Mouse (Mus musculus): ENCODE measurements around the gene Pgbd5. TPM values are rescaled to one million over a fixed set of nuclear protein-coding genes. Genes with fewer than 3 reads are reported as not detected.
"Not testable (repeated sequence)": the region's sequence is repeated elsewhere in the genome, so short reads cannot be mapped to it uniquely, and the experiment has no call there.

Pgbd5 gene
- polyA plus RNA-seq, 1 experiment = 184 TPM

DNA sequence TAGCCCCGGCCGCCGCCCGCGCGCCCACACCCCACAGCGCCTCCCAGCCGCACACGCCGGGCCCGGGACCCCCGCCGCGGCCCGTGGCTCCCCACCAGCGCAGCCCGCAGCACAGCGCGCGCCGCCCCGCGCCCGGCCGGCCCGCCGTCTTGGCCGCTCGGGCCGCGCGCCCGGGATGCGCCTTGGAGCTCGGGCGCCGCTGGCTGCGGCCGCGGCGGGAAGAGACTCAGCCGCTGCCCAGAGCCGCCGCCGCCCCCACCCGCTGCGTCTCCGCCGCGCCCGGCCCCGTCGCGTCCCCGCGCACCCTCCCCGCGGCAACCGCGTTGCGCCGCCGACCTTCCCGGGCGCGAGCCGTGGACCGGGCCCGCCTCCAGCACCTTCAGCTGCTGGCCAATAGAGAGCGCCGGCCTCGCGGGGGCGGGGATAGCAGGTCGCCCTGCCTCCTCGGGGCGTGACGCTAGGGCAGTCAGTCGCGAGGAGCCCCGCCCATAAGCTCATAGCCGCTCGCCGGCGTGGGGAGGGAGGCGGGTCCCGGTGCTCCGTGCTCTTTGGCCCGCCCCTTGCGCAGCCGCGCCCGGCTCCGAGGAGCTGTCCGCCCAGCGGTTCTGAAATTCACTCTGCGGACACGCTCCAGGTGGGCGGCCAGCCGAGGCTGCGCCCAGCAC is 5.2 kb downstream of the Pgbd5 start:
- peak overlapping the region; percentile 98; the same call in 1 of the 2 replicates for H3K27ac ChIP-seq (ENCODE audit: insufficient read depth, low read length)
- TF ChIP-seq CTCF (IDR thresholded peaks at IDR 0.05; ENCODE audit: extremely low read depth, insufficient read depth, low read length) = no peak
- peak; percentile 47; the same call in 1 of the 2 replicates for TF ChIP-seq POLR2A (IDR thresholded peaks at IDR 0.05; ENCODE audit: extremely low read depth, insufficient read depth, low read length)
- peak overlapping the region; percentile 99 for H3K4me3 ChIP-seq (ENCODE audit: insufficient read depth, low read length)
- H3K4me1 ChIP-seq (ENCODE audit: control insufficient read depth, insufficient read depth, low read length) = peaks cover 8% of the 10 kb centered on the region

DNA sequence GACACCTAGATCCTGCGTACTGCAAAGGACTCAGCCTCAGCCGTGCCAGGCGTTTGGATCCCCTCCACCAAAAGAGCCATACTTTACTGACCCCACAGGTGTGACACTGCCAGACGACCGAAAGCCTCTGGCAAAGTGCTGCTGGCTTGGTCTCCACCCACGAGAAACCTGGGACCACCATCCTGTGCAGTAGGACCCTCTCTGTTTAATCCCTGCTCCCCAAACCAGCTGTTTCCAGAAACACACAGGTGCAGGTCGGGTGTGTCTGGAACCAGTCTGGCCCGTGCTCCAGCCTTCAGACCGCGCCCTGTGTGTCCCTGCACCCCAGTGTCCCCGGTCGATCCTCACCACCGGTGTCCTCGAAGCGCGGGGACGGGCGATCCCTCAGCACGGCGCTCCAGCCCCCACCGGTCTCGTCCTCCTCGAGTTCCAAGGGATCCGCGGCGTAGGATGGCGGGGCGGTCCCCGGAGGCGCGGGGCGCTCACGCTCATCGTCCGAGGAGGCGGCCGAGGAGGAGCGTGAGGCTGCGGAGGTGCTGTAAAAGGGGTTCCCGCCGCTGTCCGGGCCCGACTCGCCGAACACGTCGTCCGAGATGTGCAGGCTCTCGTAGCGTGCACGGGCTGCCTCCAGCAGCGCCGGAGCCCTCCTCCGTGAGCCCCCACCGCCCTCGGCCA is 5.9 kb downstream of the Pgbd5 start:
- H3K4me1 ChIP-seq (ENCODE audit: control insufficient read depth, insufficient read depth, low read length) = peaks cover 10% of the 10 kb centered on the region
- peak overlapping the region; percentile 98 for H3K27ac ChIP-seq (ENCODE audit: insufficient read depth, low read length)
- peak; percentile 10; the same call in 1 of the 2 replicates for TF ChIP-seq POLR2A (IDR thresholded peaks at IDR 0.05; ENCODE audit: extremely low read depth, insufficient read depth, low read length)
- TF ChIP-seq CTCF (IDR thresholded peaks at IDR 0.05; ENCODE audit: extremely low read depth, insufficient read depth, low read length) = no peak

GRCm38 (mm10) chr8:124430881-124431280 is 8.6 kb downstream of the Pgbd5 start:
- Histone ChIP-seq H3K27ac (ENCODE audit: insufficient read depth, low read length) (peak overlapping the region; percentile 26; the same call in 1 of the 2 replicates), H3K4me1 (ENCODE audit: control insufficient read depth, insufficient read depth, low read length) (peaks cover 15% of the 10 kb centered on the region), H3K4me3 (ENCODE audit: insufficient read depth, low read length) (peak overlapping the region; percentile 99)
- no peak for TF ChIP-seq POLR2A (IDR thresholded peaks at IDR 0.05; ENCODE audit: extremely low read depth, insufficient read depth, low read length)
- no peak for TF ChIP-seq CTCF (IDR thresholded peaks at IDR 0.05; ENCODE audit: extremely low read depth, insufficient read depth, low read length)

More for the DNA sequence above, 5.9 kb downstream of the Pgbd5 start:
- peak overlapping the region; percentile 99 for H3K4me3 ChIP-seq (ENCODE audit: insufficient read depth, low read length)

GRCm38 (mm10) chr8:124429417-124429816 is 10.0 kb downstream of the Pgbd5 start:
- TF ChIP-seq CTCF (IDR thresholded peaks at IDR 0.05; ENCODE audit: extremely low read depth, insufficient read depth, low read length) (no peak), POLR2A (IDR thresholded peaks at IDR 0.05; ENCODE audit: extremely low read depth, insufficient read depth, low read length) (no peak)
- H3K4me1 ChIP-seq (ENCODE audit: control insufficient read depth, insufficient read depth, low read length) = peaks cover 14% of the 10 kb centered on the region
- H3K27ac ChIP-seq (ENCODE audit: insufficient read depth, low read length) = no peak overlapping the region
- peak overlapping the region; percentile 19 for H3K4me3 ChIP-seq (ENCODE audit: insufficient read depth, low read length)

DNA sequence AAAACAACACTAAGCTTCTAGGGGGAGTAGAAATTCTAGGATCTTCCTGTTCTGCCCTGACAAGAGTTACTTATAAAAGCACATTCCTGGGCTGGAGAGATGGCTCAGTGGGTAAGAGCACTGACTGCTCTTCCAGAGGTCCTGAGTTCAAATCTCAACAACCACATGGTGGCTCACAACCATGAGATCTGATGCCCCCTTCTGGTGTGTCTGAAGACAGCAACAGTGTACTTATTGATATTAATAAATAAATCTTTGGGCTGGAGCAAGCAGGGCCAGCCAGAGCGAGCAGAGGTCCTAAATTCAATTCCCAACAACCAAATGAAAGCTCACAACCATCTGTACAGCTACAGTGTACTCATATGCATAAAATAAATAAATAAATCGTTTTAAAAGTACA is 10.7 kb downstream of the Pgbd5 start:
- peaks cover 14% of the 10 kb centered on the region for H3K4me1 ChIP-seq (ENCODE audit: control insufficient read depth, insufficient read depth, low read length)
- H3K27ac ChIP-seq (ENCODE audit: insufficient read depth, low read length); H3K4me3 ChIP-seq (ENCODE audit: insufficient read depth, low read length): not testable (repeated sequence)

DNA sequence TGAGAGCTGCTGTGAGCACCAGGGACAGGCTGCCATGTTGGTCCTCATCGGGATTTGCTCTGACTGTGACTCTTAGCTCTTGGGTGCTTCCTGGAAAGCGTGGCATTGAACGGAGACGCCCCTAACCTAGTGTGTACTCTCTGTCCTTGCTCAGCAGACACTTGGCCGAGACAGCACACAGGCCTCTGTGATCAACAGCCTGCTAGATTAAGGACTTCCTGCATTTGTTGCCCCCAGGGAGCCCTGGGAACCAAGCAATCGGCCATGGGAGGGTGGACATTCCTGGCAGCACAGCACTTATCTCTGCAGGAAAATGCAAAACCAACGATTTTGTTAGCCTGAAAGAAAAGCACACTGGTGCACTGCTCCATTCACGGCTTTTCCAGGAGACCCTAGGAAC is 18.0 kb downstream of the Pgbd5 start:
- Histone ChIP-seq H3K4me1 (ENCODE audit: control insufficient read depth, insufficient read depth, low read length) (peaks cover 15% of the 10 kb centered on the region), H3K27ac (ENCODE audit: insufficient read depth, low read length) (no peak overlapping the region), H3K4me3 (ENCODE audit: insufficient read depth, low read length) (no peak overlapping the region)
- TF ChIP-seq POLR2A (IDR thresholded peaks at IDR 0.05; ENCODE audit: extremely low read depth, insufficient read depth, low read length) (no peak), CTCF (IDR thresholded peaks at IDR 0.05; ENCODE audit: extremely low read depth, insufficient read depth, low read length) (no peak)

DNA sequence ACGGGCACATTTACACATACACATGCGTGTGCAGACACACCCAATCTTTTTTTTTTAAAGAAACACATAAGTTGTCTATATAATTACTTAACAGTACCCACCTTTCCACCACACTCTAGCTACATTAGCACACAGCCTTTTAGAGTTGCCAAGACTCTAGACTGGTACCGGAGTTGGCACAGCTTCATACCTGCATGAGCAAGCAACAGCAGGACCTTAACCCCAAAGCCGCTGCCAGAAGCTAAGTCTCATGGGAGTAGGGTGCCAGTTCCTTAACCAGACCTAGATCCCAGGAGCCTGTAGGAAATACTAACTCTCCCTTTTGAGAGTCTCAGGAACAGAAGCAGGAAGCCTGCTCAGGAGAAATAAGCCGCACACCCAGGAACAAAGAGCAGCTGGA is 20.5 kb downstream of the Pgbd5 start:
- Histone ChIP-seq H3K4me1 (ENCODE audit: control insufficient read depth, insufficient read depth, low read length) (peaks cover 25% of the 10 kb centered on the region), H3K27ac (ENCODE audit: insufficient read depth, low read length) (no peak overlapping the region), H3K4me3 (ENCODE audit: insufficient read depth, low read length) (no peak overlapping the region)
- TF ChIP-seq CTCF (IDR thresholded peaks at IDR 0.05; ENCODE audit: extremely low read depth, insufficient read depth, low read length) (no peak), POLR2A (IDR thresholded peaks at IDR 0.05; ENCODE audit: extremely low read depth, insufficient read depth, low read length) (no peak)

DNA sequence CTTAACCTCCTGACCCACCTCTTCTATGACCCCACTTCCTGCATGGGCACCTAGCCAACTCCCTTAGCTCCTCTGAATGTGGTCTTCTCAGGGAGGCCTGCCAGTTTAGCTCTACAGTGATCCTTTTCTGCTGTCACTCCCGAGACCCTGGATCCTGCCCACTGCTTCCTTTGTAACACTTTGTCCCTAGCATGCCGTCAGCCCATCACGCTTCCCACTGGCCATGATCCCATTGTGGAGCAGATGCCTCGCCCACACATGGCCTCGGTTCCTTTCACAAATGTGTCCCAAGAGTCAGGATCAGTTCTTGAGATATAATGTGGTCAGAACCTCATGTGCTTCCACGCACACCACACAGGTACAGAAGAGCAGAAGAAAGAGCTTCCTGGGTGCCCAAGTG is 21.3 kb downstream of the Pgbd5 start:
- TF ChIP-seq POLR2A (IDR thresholded peaks at IDR 0.05; ENCODE audit: extremely low read depth, insufficient read depth, low read length) (no peak), CTCF (IDR thresholded peaks at IDR 0.05; ENCODE audit: extremely low read depth, insufficient read depth, low read length) (no peak)
- 0 out of 2 replicates have a peak overlapping the region, but pooled peaks have one; percentile 24 for H3K27ac ChIP-seq (ENCODE audit: insufficient read depth, low read length)
- H3K4me1 ChIP-seq (ENCODE audit: control insufficient read depth, insufficient read depth, low read length) = peaks cover 31% of the 10 kb centered on the region
- H3K4me3 ChIP-seq (ENCODE audit: insufficient read depth, low read length) = no peak overlapping the region

GRCm38 (mm10) chr8:124416646-124417045 is 22.8 kb downstream of the Pgbd5 start:
- no peak overlapping the region for H3K27ac ChIP-seq (ENCODE audit: insufficient read depth, low read length)
- H3K4me1 ChIP-seq (ENCODE audit: control insufficient read depth, insufficient read depth, low read length) = peaks cover 40% of the 10 kb centered on the region
- TF ChIP-seq CTCF (IDR thresholded peaks at IDR 0.05; ENCODE audit: extremely low read depth, insufficient read depth, low read length) (no peak), POLR2A (IDR thresholded peaks at IDR 0.05; ENCODE audit: extremely low read depth, insufficient read depth, low read length) (no peak)
- no peak overlapping the region for H3K4me3 ChIP-seq (ENCODE audit: insufficient read depth, low read length)

- Histone ChIP-seq H3K4me3 (ENCODE audit: insufficient read depth, low read length) (no peak overlapping the region), H3K27ac (ENCODE audit: insufficient read depth, low read length) (no peak overlapping the region), H3K4me1 (ENCODE audit: control insufficient read depth, insufficient read depth, low read length) (peaks cover 40% of the 10 kb centered on the region)
- TF ChIP-seq CTCF (IDR thresholded peaks at IDR 0.05; ENCODE audit: extremely low read depth, insufficient read depth, low read length) (no peak), POLR2A (IDR thresholded peaks at IDR 0.05; ENCODE audit: extremely low read depth, insufficient read depth, low read length) (no peak)
Measured at GRCm38 (mm10) chr8:124415789-124416188, 23.7 kb downstream of the Pgbd5 start.
